Mouse (Mus musculus) forebrain, embryonic 11.5 days (tissue): ENCODE measurements at regions not wholly inside any gene's neighbourhood (a gene's known extent, or its start where the extent isn't known, plus 50 kb on each side); places are given as distances from the start of the nearest gene placed in this dataset.

Experiments used
- ATAC-seq: fragments of 200-750 bp; cut with Nextera tagmentation; replicated peaks from 2 replicates; pipeline ENCODE4 v1.8.0; 2017; ENCODE audit warnings: moderate TSS enrichment; ENCODE audit not compliant: low FRiP score
- DNase-seq: peaks from one replicate; pipeline ENCODE4 v3.0.0-alpha.2; 2017; ENCODE audit warnings: low spot score
- H3K27ac ChIP-seq: fragments of 300-500 bp; sonication (generic); 2 replicates; pipeline ENCODE4 v1.5.1; 2014; ENCODE audit warnings: low read depth, low read length
- H3K27me3 ChIP-seq: fragments of 300-500 bp; sonication (generic); 2 replicates; pipeline ENCODE4 v1.6.1; 2014; ENCODE audit warnings: mild to moderate bottlenecking, low read length, mixed read lengths; ENCODE audit not compliant: control insufficient read depth, insufficient read depth
- H3K36me3 ChIP-seq: fragments of 300-500 bp; sonication (generic); 2 replicates; pipeline ENCODE4 v1.6.1; 2014; ENCODE audit warnings: mild to moderate bottlenecking, low read length, moderate library complexity, mixed read lengths; ENCODE audit not compliant: control insufficient read depth, insufficient read depth
- H3K4me1 ChIP-seq: fragments of 300-500 bp; sonication (generic); replicated peaks from 2 replicates; pipeline ENCODE4 v1.6.1; 2014; ENCODE audit warnings: low read length, mixed read lengths; ENCODE audit not compliant: control insufficient read depth, insufficient read depth
- H3K4me2 ChIP-seq: fragments of 300-500 bp; sonication (generic); 2 replicates; pipeline ENCODE4 v1.6.1; 2014; ENCODE audit warnings: low read depth, mild to moderate bottlenecking, low read length, moderate library complexity, mixed read lengths; ENCODE audit not compliant: severe bottlenecking
- H3K4me3 ChIP-seq: fragments of 300-500 bp; sonication (generic); 2 replicates; pipeline ENCODE4 v1.5.1; 2014; ENCODE audit warnings: low read depth, low read length
- H3K9ac ChIP-seq: fragments of 300-500 bp; sonication (generic); 2 replicates; pipeline ENCODE4 v1.6.1; 2014; ENCODE audit warnings: low read length
- H3K9me3 ChIP-seq: fragments of 300-500 bp; sonication (generic); 2 replicates; pipeline ENCODE4 v1.6.1; 2016; ENCODE audit warnings: low read length, mixed read lengths; ENCODE audit not compliant: control insufficient read depth
- WGBS: fragments of 180-500 bp; shearing (Covaris S2); extraction: QIAGEN DNeasy Blood & Tissue Kit; methylation state at CpG from one replicate; pipeline ENCODE4 v1.1.7; 2014; 5-methylcytosine and 5-hydroxymethylcytosine counted together

GRCm38 (mm10) chr15:52161089-52161442 lies 1723.6 kb upstream of the Gm7489 start:
- Histone ChIP-seq H3K4me2 (no peak overlapping the region), H3K36me3 (no peaks in the 10 kb centered on the region), H3K9me3 (no peaks in the 10 kb centered on the region), H3K27me3 (no peaks in the 10 kb centered on the region), H3K4me3 (no peak overlapping the region), H3K27ac (no peak overlapping the region), H3K4me1 (no peaks in the 10 kb centered on the region; the same call in 1 of the 2 replicates), H3K9ac (no peak overlapping the region)
- 6% methylated on average over 3 of the region's 3 CpGs for WGBS
- no peak for DNase-seq
- peak; percentile 54 for ATAC-seq

GRCm38 (mm10) chr15:52161568-52162316 lies 1723.0 kb upstream of the Gm7489 start:
- WGBS, result 21% methylated on average over 19 of the region's 19 CpGs
- Histone ChIP-seq H3K4me3 (no peak overlapping the region), H3K9ac (no peak overlapping the region), H3K27me3 (no peaks in the 10 kb centered on the region), H3K27ac (no peak overlapping the region), H3K4me1 (no peaks in the 10 kb centered on the region; the same call in 1 of the 2 replicates), H3K4me2 (no peak overlapping the region), H3K9me3 (no peaks in the 10 kb centered on the region), H3K36me3 (no peaks in the 10 kb centered on the region)
- peak; percentile 55 for DNase-seq
- peak; percentile 57 for ATAC-seq

GRCm38 (mm10) chr15:52166144-52166543 lies 1718.6 kb upstream of the Gm7489 start:
- ATAC-seq, result no peak
- Histone ChIP-seq H3K36me3 (no peaks in the 10 kb centered on the region), H3K4me2 (no peak overlapping the region), H3K4me3 (no peak overlapping the region), H3K4me1 (no peaks in the 10 kb centered on the region; the same call in 1 of the 2 replicates), H3K9ac (no peak overlapping the region), H3K27ac (no peak overlapping the region), H3K27me3 (no peaks in the 10 kb centered on the region), H3K9me3 (no peaks in the 10 kb centered on the region)
- 84% methylated on average over 4 of the region's 4 CpGs for WGBS
- DNase-seq, result no peak

GRCm38 (mm10) chr15:52166595-52167443 lies 1717.9 kb upstream of the Gm7489 start:
- Histone ChIP-seq H3K36me3 (no peaks in the 10 kb centered on the region), H3K4me3 (no peak overlapping the region), H3K9ac (no peak overlapping the region), H3K27ac (no peak overlapping the region), H3K4me1 (no peaks in the 10 kb centered on the region; the same call in 1 of the 2 replicates), H3K9me3 (no peaks in the 10 kb centered on the region), H3K27me3 (no peaks in the 10 kb centered on the region), H3K4me2 (no peak overlapping the region)
- ATAC-seq (no peak), DNase-seq (no peak)
- WGBS, result 81% methylated on average over 10 of the region's 10 CpGs

- Histone ChIP-seq H3K4me1 (no peaks in the 10 kb centered on the region), H3K27ac (no peak overlapping the region), H3K4me3 (no peak overlapping the region), H3K4me2 (no peak overlapping the region), H3K27me3 (no peaks in the 10 kb centered on the region), H3K9me3 (no peaks in the 10 kb centered on the region), H3K36me3 (no peaks in the 10 kb centered on the region), H3K9ac (no peak overlapping the region)
- WGBS, result 85% methylated on average over 5 of the region's 5 CpGs
- no peak for DNase-seq
- ATAC-seq, result no peak
These were observed 1716.9 kb upstream of the Gm7489 start for GRCm38 (mm10) chr15:52167811-52168210.

- 92% methylated on average over 1 of the region's 1 CpGs for WGBS
- no peak overlapping the region for H3K4me2 ChIP-seq
- H3K4me1 ChIP-seq, result no peaks in the 10 kb centered on the region
- H3K27me3 ChIP-seq, result no peaks in the 10 kb centered on the region
- H3K27ac ChIP-seq, result no peak overlapping the region
- H3K4me3 ChIP-seq, result no peak overlapping the region
- DNase-seq, result no peak
- H3K36me3 ChIP-seq, result no peaks in the 10 kb centered on the region
- no peak overlapping the region for H3K9ac ChIP-seq
- no peaks in the 10 kb centered on the region for H3K9me3 ChIP-seq
- ATAC-seq, result no peak
These were observed 1707.8 kb upstream of the Gm7489 start for GRCm38 (mm10) chr15:52176951-52177350.

GRCm38 (mm10) chr15:52178668-52179067 lies 1706.0 kb upstream of the Gm7489 start:
- ATAC-seq (no peak), DNase-seq (no peak)
- no peak overlapping the region for H3K27ac ChIP-seq
- H3K4me2 ChIP-seq, result no peak overlapping the region
- H3K4me1 ChIP-seq, result no peaks in the 10 kb centered on the region
- H3K36me3 ChIP-seq, result no peaks in the 10 kb centered on the region
- no peaks in the 10 kb centered on the region for H3K27me3 ChIP-seq
- no peaks in the 10 kb centered on the region for H3K9me3 ChIP-seq
- no peak overlapping the region for H3K9ac ChIP-seq
- H3K4me3 ChIP-seq, result no peak overlapping the region
- 90% methylated on average over 3 of the region's 3 CpGs for WGBS

GRCm38 (mm10) chr15:52179379-52179778 lies 1705.3 kb upstream of the Gm7489 start:
- no peak overlapping the region for H3K27ac ChIP-seq
- no peaks in the 10 kb centered on the region for H3K27me3 ChIP-seq
- no peaks in the 10 kb centered on the region for H3K4me1 ChIP-seq
- ATAC-seq (no peak), DNase-seq (no peak)
- H3K36me3 ChIP-seq, result no peaks in the 10 kb centered on the region
- H3K9me3 ChIP-seq, result no peaks in the 10 kb centered on the region
- H3K9ac ChIP-seq, result no peak overlapping the region
- no peak overlapping the region for H3K4me3 ChIP-seq
- no peak overlapping the region for H3K4me2 ChIP-seq
